Mouse (Mus musculus) MEL (cell line): ENCODE measurements around the gene Bcat2. TPM values are rescaled to one million over a fixed set of nuclear protein-coding genes. Genes with fewer than 3 reads are reported as not detected.

Experiments
- BHLHE40 ChIP-seq: IDR thresholded peaks from 2 replicates; pipeline ENCODE4 v1.6.1; 2012; ENCODE audit warnings: low read depth, mild to moderate bottlenecking, inconsistent platforms, low read length, improper control_type of control experiment, borderline replicate concordance
- CHD1 ChIP-seq: IDR thresholded peaks from 2 replicates; pipeline ENCODE4 v1.6.1; 2012; ENCODE audit warnings: low read depth, mild to moderate bottlenecking, inconsistent platforms, low read length, improper control_type of control experiment
- CTCF ChIP-seq, 3 experiments: IDR thresholded peaks in 2 of 3; conservative IDR thresholded peaks in 1 of 3; 2 replicates each; pipeline ENCODE4 v1.5.1; 2011 to 2012; ENCODE audit warnings: low read length in 3 of 3, low read depth in 2 of 3, mild to moderate bottlenecking in 2 of 3, improper control_type of control experiment in 1 of 3, inconsistent platforms in 1 of 3, mixed read lengths in 1 of 3, moderate library complexity in 1 of 3; ENCODE audit not compliant: control insufficient read depth in 1 of 3, insufficient read depth in 1 of 3, poor library complexity in 1 of 3, severe bottlenecking in 1 of 3
- E2F4 ChIP-seq: IDR thresholded peaks from 2 replicates; pipeline ENCODE4 v1.6.1; 2011; ENCODE audit warnings: low read depth, low read length, improper control_type of control experiment, borderline replicate concordance
- ELF1 ChIP-seq: IDR thresholded peaks from 2 replicates; pipeline ENCODE4 v1.6.1; 2014; ENCODE audit warnings: low read depth, mild to moderate bottlenecking, inconsistent platforms, low read length, improper control_type of control experiment, moderate library complexity
- ETS1 ChIP-seq: IDR thresholded peaks from 2 replicates; pipeline ENCODE4 v1.6.1; 2012; ENCODE audit warnings: low read depth, mild to moderate bottlenecking, inconsistent platforms, low read length, improper control_type of control experiment, moderate library complexity
- GABPA ChIP-seq: IDR thresholded peaks from 2 replicates; pipeline ENCODE4 v1.6.1; 2012; ENCODE audit warnings: low read depth, mild to moderate bottlenecking, inconsistent platforms, low read length, improper control_type of control experiment, moderate library complexity
- GATA1 ChIP-seq: IDR thresholded peaks from 2 replicates; pipeline ENCODE4 v1.6.1; 2011; ENCODE audit warnings: low read depth, low read length, improper control_type of control experiment
- HCFC1 ChIP-seq: IDR thresholded peaks from 2 replicates; pipeline ENCODE4 v1.6.1; 2012; ENCODE audit warnings: low read depth, mild to moderate bottlenecking, inconsistent platforms, low read length, improper control_type of control experiment, moderate library complexity
- MAFK ChIP-seq: IDR thresholded peaks from 2 replicates; pipeline ENCODE4 v1.6.1; 2011; ENCODE audit warnings: low read depth, mild to moderate bottlenecking, low read length, improper control_type of control experiment, borderline replicate concordance
- MAZ ChIP-seq: IDR thresholded peaks from 2 replicates; pipeline ENCODE4 v1.6.1; 2012; ENCODE audit warnings: low read depth, mild to moderate bottlenecking, inconsistent platforms, low read length, improper control_type of control experiment
- MEF2A ChIP-seq: IDR thresholded peaks from 2 replicates; pipeline ENCODE4 v1.6.1; 2014; ENCODE audit warnings: low read depth, mild to moderate bottlenecking, inconsistent platforms, low read length, improper control_type of control experiment; ENCODE audit not compliant: poor library complexity, insufficient replicate concordance, severe bottlenecking; ENCODE audit errors: extremely low read depth
- MXI1 ChIP-seq: IDR thresholded peaks from 2 replicates; pipeline ENCODE4 v1.6.1; 2011; ENCODE audit warnings: mild to moderate bottlenecking, low read depth, low read length, improper control_type of control experiment
- MYC ChIP-seq: IDR thresholded peaks from 2 replicates; pipeline ENCODE4 v1.6.1; 2011; ENCODE audit warnings: low read depth, mild to moderate bottlenecking, low read length, improper control_type of control experiment, moderate library complexity
- NELFE ChIP-seq: IDR thresholded peaks from 2 replicates; pipeline ENCODE4 v1.6.1; 2011; ENCODE audit warnings: low read depth, low read length, improper control_type of control experiment
- POLR2A ChIP-seq, 2 experiments: IDR thresholded peaks; 2 replicates each; pipeline ENCODE4 v1.6.1; 2011 to 2012; ENCODE audit warnings: low read length in 2 of 2, mild to moderate bottlenecking in 2 of 2, control low read depth in 1 of 2, improper control_type of control experiment in 1 of 2, low read depth in 1 of 2, moderate library complexity in 1 of 2; ENCODE audit not compliant: control insufficient read depth in 1 of 2, insufficient read depth in 1 of 2, poor library complexity in 1 of 2
- POLR2AphosphoS5 ChIP-seq: IDR thresholded peaks from 2 replicates; pipeline ENCODE4 v1.6.1; 2012; ENCODE audit warnings: low read depth, borderline replicate concordance, mild to moderate bottlenecking, inconsistent platforms, low read length, moderate library complexity, mixed read lengths
- RCOR1 ChIP-seq: IDR thresholded peaks from 2 replicates; pipeline ENCODE4 v1.6.1; 2012; ENCODE audit warnings: low read depth, mild to moderate bottlenecking, inconsistent platforms, low read length, improper control_type of control experiment
- SIN3A ChIP-seq: IDR thresholded peaks from 2 replicates; pipeline ENCODE4 v1.6.1; 2012; ENCODE audit warnings: low read length, improper control_type of control experiment, inconsistent platforms
- SMC3 ChIP-seq: IDR thresholded peaks from 2 replicates; pipeline ENCODE4 v1.6.1; 2011; ENCODE audit warnings: low read depth, low read length, improper control_type of control experiment
- USF1 ChIP-seq: IDR thresholded peaks from 2 replicates; pipeline ENCODE4 v1.6.1; 2014; ENCODE audit warnings: low read depth, mild to moderate bottlenecking, inconsistent platforms, low read length, improper control_type of control experiment, moderate library complexity
- USF2 ChIP-seq, 2 experiments: IDR thresholded peaks; 2 replicates each; pipeline ENCODE4 v1.6.1; 2011 to 2012; ENCODE audit warnings: improper control_type of control experiment in 2 of 2, low read length in 2 of 2, borderline replicate concordance in 1 of 2, inconsistent platforms in 1 of 2, low read depth in 1 of 2, mild to moderate bottlenecking in 1 of 2; ENCODE audit not compliant: insufficient read depth in 1 of 2
- polyA plus RNA-seq, 2 experiments: library from polyadenylated mRNA; stranded (reverse) in 1 of 2; unstranded in 1 of 2; fragments of >175 nt in 1 of 2; fragments of >200 nt in 1 of 2; gene quantifications; 2 replicates each; pipeline versions ENCODE4 v1.2.1 to v1.2.4; 2012; ENCODE audit warnings: low replicate concordance in 2 of 2, low read depth in 1 of 2; ENCODE audit not compliant: insufficient read length in 2 of 2, insufficient read depth in 1 of 2, missing spikeins in 1 of 2
- total RNA-seq: library from RNA; depleted of rRNA; stranded (reverse); fragments of 300-350 nt; gene quantifications from 2 replicates; pipeline ENCODE4 v1.2.3, GENCODE M21; 2012

Bcat2 gene
- total and polyA plus RNA-seq, 3 experiments, result 49.4 to 140 TPM; not detected in 1

GRCm38 (mm10) chr7:45567780-45568516 is 2.0 kb upstream of the Bcat2 start (continued):
- TF ChIP-seq MEF2A (no peak), ELF1 (no peak), USF2 (IDR thresholded peaks at IDR 0.05; ENCODE audit: borderline replicate concordance in 1 of 2, insufficient read depth in 1 of 2, low read depth in 1 of 2, low read length in 2 of 2) (no peak), BHLHE40 (peak; percentile 82; the same call in 1 of the 2 replicates), MAFK (no peak), SIN3A (peak; percentile 82), HCFC1 (peak; percentile 68; the same call in 1 of the 2 replicates), SMC3 (no peak), MYC (peak; percentile 92), POLR2A (IDR thresholded peaks at IDR 0.05; ENCODE audit: control insufficient read depth in 1 of 2, insufficient read depth in 1 of 2, low read depth in 1 of 2, low read length in 2 of 2, poor library complexity in 1 of 2) (peak in 1 of 2 experiments; percentile 8; a peak in 2 of 4 replicates), CHD1 (no peak), ETS1 (peak; percentile 44), POLR2AphosphoS5 (no peak), USF1 (peak; percentile 3; the same call in 1 of the 2 replicates), RCOR1 (no peak), MAZ (peak; percentile 1; the same call in 1 of the 2 replicates), NELFE (peak; percentile 48), MXI1 (peak; percentile 82; the same call in 1 of the 2 replicates), E2F4 (no peak), GABPA (no peak), GATA1 (no peak), CTCF (IDR thresholded peaks at IDR 0.05 in 2 of 3, conservative IDR thresholded peaks at IDR 0.05 in 1 of 3; ENCODE audit: control insufficient read depth in 1 of 3, insufficient read depth in 1 of 3, low read depth in 2 of 3, low read length in 3 of 3, poor library complexity in 1 of 3, severe bottlenecking in 1 of 3) (no peak)
- TF ChIP-seq, all 39 proteins: peak for 14
